Mouse (Mus musculus): ENCODE results near the gene Dcbld1.
A peak's percentile ranks its signal among the peaks of the same experiment; 100 is the strongest.
"Not testable (repeated sequence)": the region's sequence is repeated elsewhere in the genome, so short reads cannot be mapped to it uniquely, and the experiment has no call there.

Gene Dcbld1

GRCm38 (mm10) chr10:52264162-52264561, 30.7 kb downstream of the Dcbld1 start:
- DNase-seq, result no peak

DNA sequence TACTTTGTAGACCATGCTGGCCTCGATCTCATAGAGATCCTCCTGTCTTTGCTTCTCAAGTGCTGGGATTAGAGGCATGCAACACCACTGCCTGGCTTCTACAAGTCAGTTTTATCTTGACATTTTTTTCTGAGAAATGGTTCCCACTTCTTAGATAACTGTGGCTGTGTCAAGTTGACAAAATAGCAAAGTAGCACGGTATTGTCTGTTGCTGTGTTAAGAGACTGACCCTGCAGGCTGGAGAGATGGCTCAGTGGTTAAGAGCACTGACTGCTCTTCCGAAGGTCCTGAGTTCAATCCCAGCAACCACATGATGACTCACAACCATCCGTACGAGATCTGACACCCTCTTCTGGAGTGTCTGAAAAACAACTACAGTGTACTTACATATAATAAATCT, 35.5 kb downstream of the Dcbld1 start:
- no peak for DNase-seq

DNA sequence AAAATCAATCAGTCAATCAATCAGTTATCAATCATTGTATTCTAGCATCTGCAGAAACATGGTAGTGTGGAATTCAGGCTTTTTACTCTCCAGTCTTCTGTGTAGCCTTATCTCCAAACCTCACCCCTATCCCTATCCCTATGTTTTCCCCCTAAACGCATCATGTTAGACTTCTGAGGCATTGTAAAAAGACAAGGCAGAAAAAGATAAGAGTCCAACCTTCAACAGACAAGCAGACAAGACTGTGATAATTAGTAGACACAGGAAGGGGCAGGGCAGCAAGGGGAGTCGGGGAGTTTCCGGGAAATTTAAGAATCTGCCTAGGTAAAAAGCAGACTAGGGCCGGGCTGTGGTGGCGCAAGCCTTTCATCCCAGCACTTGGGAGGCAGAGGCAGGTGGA, 38.0 kb downstream of the Dcbld1 start:
- no peak for DNase-seq

- DNase-seq, result no peak
These were observed 39.6 kb downstream of the Dcbld1 start for GRCm38 (mm10) chr10:52273012-52273411.

- DNase-seq, result peak; percentile 11
These were observed 40.8 kb downstream of the Dcbld1 start for GRCm38 (mm10) chr10:52274001-52274909.

GRCm38 (mm10) chr10:52274910-52275604, 41.6 kb downstream of the Dcbld1 start:
- DNase-seq, result no peak

DNA sequence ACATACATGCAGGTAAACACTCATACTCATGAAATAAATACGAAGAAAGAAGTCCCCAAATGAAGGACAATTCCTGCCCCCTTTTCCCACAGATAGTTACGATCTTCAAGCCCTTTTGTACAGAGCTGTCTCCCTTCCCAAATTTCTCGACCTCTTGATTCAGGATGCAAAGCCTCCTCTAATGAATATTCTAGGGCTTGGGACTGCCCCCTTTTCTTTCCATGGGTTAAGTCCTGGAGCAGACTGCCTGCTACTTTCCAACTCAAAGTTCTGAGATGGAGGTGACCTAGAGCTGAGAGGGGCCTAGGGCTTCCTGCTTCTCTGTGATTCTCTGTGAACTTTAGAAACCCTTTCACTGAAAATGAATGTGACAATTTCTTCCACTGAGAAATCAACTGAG, 43.2 kb downstream of the Dcbld1 start:
- DNase-seq, result no peak

DNA sequence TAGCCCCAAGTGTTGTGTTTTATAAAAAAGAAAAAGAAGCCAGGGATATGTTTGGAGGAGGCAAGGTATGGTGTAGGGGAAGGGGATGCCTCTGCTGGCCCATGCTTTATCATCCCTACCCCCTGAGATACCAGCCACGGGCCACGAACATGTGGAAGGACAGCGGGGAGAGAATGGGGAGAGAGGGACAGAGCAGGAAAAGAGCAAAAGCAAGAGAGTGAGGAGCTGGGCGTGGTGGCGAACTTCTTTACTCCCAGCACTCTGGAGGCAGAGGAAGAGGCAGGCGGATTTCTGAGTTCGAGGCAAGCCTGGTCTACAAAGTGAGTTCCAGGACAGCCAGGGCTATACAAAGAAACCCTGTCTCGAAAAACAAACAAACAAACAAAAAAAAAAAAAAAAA, 44.1 kb downstream of the Dcbld1 start:
- DNase-seq, result not testable (repeated sequence)

DNA sequence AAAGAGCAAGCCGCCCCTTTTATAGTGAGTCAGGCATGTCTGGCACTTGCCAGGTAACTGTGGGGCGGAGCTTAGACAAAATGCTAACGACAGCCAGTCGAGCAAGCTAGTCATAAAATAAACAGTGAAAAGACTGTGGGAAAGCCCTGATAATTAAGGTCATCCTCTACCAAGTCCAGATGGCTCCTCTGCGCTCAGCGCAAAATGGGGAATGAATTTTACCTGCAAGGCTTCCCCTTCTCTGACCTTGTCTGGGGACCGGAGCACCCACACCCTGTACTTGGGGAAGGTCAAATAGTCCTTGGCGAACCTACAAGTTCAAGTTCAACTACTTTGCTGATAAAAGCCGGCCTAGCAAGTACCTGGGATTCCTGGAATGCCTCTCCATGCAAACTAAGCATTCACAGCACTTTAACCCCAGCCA, 44.6 kb downstream of the Dcbld1 start:
- DNase-seq, result no peak

DNA sequence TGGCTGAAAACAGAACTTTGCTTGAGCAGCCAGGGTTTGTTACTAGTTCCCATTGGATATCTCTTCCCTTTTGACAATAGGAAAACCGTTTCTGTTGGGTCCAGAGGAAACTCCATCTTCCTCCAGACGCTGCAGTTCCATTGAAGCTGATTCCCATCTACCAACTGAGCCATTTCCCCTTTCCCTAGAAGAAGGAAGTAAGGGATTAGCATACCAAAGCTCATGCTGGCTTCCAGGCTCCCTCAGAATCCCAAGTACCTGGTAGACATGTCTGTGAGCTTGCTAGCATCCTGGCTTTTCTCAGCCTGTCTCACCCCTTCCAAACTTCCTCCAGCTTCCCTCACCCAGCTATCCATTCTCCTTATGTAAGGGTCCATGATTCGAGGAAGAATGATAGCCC, 45.4 kb downstream of the Dcbld1 start:
- DNase-seq, result no peak

- no peak for DNase-seq
These were observed 46.5 kb downstream of the Dcbld1 start for GRCm38 (mm10) chr10:52279876-52280275.

DNA sequence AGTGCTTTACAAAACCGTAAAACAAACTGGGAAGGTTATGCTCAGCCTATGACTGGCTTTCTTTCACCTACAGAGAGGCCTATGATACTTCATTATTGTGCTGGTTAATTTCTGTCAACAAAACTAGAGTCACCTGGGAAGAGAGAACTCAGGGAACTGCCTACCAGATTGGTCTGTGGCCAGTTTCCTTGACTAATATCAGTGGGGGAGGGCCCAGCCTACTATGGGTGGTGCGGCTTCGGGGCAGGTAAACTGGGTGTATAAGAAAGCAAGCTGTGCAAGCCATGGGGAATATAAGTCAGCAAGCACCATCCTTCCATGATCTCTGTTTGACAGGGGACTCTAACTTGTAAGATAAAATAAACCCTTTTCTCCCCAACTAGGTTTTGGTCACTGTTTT, 47.2 kb downstream of the Dcbld1 start:
- no peak for DNase-seq

DNA sequence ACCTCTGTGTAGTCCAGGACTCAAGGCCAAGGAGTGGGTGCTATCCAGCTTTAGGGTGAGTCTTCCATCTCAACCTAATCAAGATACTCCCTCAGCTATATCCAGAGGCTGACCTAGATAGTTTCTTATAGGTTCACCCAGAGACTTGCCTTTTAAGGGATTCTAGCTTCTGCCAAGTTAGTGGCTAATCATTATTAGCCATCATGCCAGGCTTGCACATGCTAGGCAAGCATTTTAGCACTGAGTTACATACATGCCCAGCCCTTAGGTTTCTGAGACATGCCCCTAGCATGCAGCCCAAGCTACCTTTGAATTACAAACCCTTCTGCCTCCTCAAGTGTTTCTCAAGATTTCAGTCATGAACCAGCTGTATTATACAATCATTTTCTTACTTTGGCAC, 47.9 kb downstream of the Dcbld1 start:
- DNase-seq, result no peak

DNA sequence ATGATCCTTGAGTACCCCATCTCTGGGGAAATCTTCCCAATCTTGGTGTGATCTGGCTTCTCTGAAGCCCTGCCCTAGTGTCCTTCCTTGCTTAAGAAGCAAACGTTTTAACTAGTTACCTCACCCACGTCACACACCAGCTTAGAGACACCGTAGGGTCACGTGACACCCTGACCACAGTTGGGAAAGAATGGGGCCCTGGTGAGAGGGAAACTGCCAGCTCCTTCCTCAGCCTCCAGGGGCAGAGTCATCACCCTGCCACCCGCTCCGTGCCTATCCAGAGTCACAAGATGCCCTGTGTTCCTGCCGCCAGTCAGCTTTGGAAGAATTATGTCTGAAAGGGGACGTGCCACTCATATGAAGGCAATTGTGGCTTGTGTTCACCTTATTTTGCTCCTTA, 51.2 kb downstream of the Dcbld1 start:
- DNase-seq, result no peak

DNA sequence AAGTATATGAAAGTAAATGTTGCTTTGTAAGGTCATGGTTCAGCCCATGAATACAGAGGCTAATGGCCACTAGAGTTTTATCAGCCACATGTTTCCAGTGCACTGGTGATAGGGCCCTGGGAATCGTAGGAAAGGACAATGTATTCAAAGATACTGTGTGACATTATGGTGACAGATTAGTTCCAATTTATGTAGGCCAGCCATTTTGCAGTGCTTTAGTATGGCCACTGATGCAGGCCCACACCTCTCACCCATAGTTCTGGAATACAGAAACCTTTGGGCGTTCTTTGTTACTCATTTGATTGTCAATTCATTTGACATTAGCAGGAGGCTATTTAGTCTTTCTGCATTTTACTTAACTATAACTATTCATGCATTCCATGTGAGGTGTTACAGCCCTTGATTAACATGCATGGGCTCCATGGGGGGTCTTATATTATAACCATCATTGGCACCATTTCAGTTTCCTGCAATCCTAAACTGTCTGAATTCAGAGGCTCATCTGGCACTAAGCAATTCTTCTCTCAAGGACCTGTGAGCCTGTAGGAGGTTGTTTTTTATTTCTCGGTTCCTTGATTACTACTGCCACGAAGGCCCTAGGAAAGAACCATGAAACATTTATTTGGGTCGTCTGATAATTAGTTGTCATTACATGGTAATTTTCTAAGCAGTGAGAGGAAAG, 54.6 kb downstream of the Dcbld1 start:
- DNase-seq, result no peak

DNA sequence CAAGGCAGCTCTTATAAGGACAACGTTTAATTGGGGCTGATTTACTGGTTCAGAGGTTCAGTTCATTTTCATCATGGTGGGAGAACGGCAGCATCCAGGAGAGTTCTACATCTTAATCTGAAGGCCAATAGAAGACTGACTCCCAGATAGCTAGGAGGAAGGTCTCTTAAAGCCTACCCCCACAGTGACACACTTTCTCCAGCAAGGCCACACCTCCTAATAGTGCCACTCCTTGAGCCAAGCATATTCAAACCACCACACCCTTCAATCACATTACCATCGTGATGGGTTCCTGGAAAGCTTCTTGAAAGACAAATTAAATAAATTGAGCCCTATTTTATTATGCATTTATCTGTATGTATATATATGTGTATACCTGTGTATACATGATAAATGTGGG, 55.8 kb downstream of the Dcbld1 start:
- no peak for DNase-seq

GRCm38 (mm10) chr10:52292391-52292790, 59.0 kb downstream of the Dcbld1 start:
- DNase-seq, result not testable (repeated sequence)

DNA sequence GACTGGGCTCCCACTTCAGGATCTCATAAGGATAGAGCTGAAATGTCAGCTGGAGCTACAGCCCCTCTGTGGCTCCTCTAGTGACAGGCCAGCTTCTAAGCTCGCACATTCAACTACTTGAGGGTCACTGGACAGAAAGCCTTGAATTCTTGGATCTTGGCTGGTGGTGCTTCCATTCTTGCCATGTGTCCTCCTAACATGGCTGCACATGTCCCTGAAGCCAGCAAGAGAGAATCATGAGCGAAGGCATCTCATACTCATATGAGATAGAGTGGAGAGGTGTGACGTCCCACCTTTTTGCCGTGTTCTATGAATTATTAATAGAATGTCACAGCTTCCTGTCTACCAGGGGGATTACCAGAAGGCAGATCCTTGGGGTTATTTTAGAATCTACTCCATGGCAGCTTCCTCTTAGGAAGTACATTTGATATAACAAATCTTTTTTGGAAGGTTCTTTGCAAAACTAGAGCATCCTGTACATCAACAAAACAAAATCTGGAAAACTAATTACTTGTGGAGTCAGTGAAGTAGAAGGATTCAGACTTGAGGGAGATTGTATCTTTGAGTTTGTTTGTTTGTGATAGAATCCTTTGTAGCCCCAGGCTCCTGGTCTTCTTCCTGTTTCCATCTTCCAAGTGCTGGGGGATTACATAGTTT, 60.6 kb downstream of the Dcbld1 start:
- DNase-seq, result no peak

DNA sequence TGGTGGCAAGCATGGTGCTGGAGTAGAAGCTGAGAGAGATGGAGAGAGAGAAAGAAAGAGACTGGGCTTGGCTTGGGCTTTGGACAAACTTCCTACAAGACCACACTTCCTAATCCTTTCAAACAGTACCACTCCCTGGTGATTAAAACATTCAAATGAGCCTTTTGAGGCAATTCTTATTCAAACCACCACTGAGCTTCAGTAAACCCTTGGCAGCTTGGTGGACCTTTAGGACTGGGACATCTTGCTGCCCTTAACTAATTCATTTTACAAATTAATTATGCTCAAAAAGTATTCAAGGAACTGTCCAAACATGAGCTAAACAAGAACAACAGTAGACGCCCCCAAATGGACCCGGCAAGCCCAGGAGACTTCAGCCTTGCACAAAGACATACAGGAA, 62.5 kb downstream of the Dcbld1 start:
- DNase-seq, result no peak

DNA sequence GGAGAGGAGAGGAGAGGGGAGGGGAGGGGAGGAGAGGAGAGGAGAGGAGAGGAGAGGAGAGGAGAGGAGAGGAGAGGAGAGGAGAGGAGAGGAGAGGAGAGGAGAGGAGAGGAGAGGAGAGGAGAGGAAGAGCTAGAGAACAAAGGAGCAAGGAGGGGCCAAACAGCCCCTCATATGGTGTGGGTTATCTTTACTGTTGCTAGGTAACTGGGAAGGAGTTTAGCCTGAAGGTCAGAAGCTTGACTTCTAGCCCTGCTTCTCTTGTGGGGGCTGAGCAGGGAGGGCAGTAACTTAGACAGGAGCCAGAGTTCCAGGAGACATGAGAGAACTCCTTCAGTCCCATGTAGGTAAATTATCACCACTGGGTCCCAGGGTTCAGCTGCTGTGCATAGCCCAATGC, 65.1 kb downstream of the Dcbld1 start:
- DNase-seq, result not testable (repeated sequence)

- DNase-seq, result no peak
These were observed 68.3 kb downstream of the Dcbld1 start for GRCm38 (mm10) chr10:52301766-52302165.

DNA sequence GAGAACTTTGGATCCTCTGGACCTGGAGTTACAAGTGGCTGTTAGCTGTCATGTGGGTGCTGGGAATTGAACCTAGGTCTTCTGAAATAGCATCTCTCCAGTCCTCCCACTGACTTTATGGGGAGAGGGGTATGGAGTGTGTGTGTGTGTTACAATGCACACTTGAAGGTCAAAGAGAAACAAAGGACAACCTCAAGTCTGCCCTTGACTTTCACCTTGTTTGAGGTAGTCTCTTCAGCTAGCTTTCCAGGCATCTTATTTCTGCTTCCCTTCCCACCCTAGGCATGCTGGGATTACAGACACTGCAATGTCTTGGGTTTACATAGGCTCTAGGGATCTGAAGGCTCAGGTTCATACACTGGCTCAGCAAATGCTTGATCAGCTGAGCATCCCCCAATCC, 68.9 kb downstream of the Dcbld1 start:
- no peak for DNase-seq

DNA sequence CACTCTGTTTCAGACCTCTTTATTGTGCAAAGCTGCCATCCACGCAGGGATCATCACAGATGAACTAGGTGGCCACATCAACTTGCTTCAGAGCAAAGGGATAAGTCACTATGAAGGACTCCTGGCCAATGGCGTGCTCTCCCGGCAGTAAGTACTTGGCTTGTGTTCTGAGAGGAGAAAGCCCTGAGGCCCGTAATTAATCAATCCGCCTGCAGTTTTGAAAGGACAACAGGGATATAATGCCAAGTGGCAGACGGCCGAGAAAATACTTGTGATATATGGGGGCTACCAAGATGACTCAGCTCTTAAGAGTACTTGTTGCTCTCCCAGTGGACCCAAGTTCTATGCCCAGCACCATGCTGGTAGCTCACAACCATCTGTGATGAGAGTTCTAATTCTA, 71.2 kb downstream of the Dcbld1 start:
- DNase-seq, result no peak
